Mouse (Mus musculus) T-helper 1 cell (primary cell): ENCODE measurements around the gene Taf6l.

Experiments used
- in situ Hi-C: fragments of 300-600 bp; cut with MboI, MseI; formaldehyde crosslinking; loops from one replicate; pipeline ENCODE4 v1.15.1; 2025; ENCODE audit warnings: high pct_unique_total_duplicates

Gene Taf6l

DNA sequence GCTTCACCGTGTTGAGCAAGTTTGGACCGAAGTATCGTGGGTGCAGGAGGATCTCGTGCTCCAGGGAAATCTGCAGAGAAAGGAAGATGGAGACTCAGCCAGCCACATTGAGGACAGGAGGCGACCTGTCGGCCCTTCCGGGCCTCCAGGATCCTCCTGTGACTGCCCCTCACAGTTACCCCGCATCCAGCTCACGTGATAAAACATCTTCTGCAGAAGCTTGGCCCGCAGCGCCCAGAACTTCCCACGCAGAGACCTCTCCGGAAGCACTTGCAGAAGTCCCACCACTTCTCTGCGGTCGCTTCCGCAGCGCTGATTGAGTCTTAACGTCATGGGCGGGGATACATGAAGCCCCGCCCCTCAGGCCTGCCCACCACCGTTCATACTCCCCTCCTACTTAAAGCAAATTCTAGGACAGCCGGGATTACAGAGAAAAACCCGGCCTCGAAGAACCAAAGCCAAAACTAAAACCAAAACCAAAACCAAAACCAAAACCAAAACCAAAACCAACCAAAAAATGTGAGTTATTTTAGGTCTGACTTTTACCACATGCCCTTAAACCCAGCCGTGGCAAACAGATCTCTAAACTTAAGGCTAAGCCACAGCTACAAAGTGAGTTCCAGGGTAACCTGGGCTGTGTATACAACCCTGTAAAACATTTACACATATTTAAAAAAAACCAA, 12.2 kb upstream of the Taf6l start, which contains the start of gene Polr2g:
Gene Polr2g, minus strand, starts transcription at position 314 of the 683 bp plus-strand sequence.
- in situ Hi-C loops = no loop called here

GRCm38 (mm10) chr19:8790171-8790570, 4.0 kb upstream of the Taf6l start:
- in situ Hi-C loops = no loop called here

- in situ Hi-C loops = no loop called here
Measured at GRCm38 (mm10) chr19:8789171-8789570, 3.0 kb upstream of the Taf6l start.

GRCm38 (mm10) chr19:8788521-8788920, 2.3 kb upstream of the Taf6l start:
- in situ Hi-C loops = no loop called here

GRCm38 (mm10) chr19:8774951-8775421, 11.2 kb downstream of the Taf6l start:
- in situ Hi-C loops = loop anchor here (5.0 to 25.0 kb wide), 2 partner anchors 42 to 1962 kb away; partner anchors contain the start of genes Cd5 and Ttc9c

DNA sequence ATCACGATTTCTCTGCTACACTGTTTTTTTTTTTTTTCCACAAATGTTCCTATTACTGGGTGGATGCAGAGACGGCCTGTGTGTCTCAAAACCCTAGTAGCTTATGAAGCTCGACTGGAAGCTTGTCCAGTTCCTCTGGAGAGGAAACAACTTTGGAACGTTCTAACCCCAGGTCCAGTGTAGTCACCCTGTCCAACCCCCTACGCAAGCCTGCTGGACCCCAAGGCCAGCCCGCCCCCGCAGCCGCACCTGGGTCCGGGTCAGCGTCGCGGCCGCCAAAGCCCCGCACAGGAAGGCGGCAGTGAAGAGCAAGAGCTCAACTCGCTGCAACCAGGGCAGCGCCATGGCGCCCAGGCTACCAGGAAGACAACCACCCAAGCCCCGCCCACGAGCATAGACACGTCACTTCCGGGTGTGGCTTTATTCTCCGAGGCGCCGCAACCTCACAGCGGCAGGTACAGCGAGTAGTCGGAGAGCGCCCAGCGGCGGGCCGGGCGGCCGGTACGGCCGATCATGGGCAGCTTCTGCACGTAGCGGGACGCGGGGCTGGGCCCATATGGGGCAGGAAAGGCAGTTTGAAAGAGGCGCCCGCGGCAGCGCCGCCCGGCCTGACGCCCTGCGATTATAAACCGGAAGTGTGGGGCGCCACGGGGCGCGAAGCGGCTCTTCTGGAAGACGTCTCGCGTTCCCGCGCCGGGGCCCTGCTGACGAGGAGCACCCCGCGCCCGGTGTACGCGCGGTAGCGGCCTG, 12.0 kb downstream of the Taf6l start, which contains the start of gene Tmem179b:
Gene Tmem179b, minus strand, starts transcription at position 382 of the 750 bp plus-strand sequence.
- in situ Hi-C loops = loop anchor here (25.0 kb wide), 1 partner anchor 1963 kb away; the partner anchor contains the start of gene Cd5

DNA sequence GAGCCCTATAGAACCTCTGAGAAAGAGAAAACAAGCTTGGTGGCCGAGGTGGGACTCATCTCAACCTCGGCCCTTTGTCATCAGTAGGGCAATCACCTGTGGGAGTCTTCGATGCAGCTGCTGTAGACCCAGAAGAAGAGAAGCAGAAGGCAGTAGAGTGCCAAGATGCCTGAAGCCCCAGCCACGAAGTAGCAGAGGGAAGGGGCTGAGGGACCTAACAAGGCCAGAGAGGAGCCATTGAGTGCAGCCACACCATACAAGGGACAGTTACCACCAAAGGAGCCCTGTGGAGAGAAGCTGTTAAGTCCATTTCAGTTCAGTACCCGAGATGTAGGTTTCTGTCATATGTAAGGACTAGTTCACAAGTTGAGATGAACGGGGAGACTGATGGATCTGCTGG, 12.8 kb downstream of the Taf6l start:
- in situ Hi-C loops = loop anchor here (25.0 kb wide), 1 partner anchor 1964 kb away; the partner anchor contains the start of gene Cd5

DNA sequence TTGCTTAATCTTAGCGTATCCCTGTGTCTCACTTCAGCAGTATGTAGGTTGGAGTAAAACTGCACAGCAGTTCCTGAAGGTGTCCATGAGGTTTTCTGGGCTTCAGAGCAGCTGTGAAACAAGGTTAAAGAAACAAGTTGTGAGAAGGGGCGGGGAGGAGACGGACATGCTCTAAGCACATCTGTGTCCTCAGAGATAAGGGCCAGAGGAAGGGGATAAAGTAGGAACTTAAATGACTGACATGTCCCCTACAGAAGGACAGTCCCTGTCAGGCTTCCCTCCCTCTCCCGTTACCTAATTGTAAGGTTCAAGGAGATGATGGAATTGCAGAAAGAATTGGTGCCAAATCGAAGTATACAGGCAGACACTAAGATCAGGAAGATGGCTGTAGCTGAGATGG, 13.2 kb downstream of the Taf6l start:
- in situ Hi-C loops = loop anchor here (25.0 kb wide), 1 partner anchor 1964 kb away; the partner anchor contains the start of gene Cd5

DNA sequence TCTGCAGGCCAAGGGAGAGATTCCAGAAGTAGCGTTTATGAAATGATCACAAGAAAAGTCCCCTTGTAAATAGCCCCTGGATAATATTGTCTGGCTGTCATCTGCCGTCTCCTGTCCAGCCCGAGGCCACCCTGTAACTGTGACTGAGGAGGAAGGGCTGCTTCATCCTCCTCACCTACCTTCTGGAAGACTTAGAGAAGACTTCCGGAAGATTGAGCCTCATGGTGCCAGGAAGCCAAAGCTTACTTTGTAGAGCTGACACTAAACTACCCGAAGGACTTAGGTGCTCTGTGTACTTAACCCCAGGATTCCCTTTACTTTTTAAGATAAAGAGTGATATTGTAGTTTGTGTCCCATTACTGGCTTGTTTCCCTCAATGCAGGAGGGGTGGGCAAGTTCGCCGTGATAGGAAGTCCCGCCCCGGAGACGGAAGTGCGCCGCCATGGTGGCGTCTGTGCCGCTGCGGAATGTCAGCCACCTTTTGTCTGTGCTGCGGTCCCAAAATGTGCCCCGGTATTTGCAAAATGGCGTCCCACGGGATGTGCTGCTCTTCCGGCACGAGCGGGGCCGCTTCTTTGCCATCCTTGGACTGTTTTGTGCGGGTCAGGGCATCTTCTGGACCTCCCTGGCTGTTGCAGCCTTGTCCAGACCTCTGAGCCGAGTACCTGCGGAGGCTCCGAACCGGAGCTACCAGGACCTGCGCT, 15.5 kb downstream of the Taf6l start, which contains the start of gene Tmem223:
Gene Tmem223, plus strand, starts transcription at position 430 of the 704 bp plus-strand sequence.
- in situ Hi-C loops = loop anchor here (25.0 kb wide), 1 partner anchor 1967 kb away; the partner anchor contains the start of gene Cd5

DNA sequence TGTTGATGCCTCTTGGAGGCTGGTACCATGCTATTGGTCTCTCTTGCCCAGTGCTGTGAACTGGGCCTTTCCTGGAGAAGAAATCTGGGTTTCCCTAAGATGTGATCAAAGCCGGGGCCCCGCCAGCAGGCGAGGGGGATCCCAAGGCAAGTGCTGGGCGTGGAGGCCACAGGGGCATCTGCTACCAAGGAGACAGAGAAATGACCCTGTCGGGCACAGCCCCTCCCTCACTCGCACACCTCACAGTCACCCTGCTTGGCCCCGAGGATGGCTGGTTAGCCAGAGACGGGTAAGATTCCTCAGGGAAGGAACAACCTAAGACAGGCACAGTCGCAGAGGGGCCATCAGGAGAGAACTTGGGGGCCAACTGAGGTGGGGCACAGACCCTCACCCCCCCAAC, 20.7 kb downstream of the Taf6l start:
- in situ Hi-C loops = loop anchor here (25.0 kb wide), 1 partner anchor 1972 kb away; the partner anchor contains the start of gene Cd5

- in situ Hi-C loops = loop anchor here (25.0 kb wide), 1 partner anchor 1974 kb away; the partner anchor contains the start of gene Cd5
Measured at GRCm38 (mm10) chr19:8763276-8763675, 22.9 kb downstream of the Taf6l start.

- in situ Hi-C loops = loop anchor here (25.0 kb wide), 1 partner anchor 1977 kb away; the partner anchor contains the start of gene Cd5
Measured at GRCm38 (mm10) chr19:8760757-8761156, 25.5 kb downstream of the Taf6l start.

- in situ Hi-C loops = loop anchor here (5.0 to 25.0 kb wide), 2 partner anchors 63 to 1978 kb away; partner anchors contain the start of genes Cd5 and Hnrnpul2
Measured at GRCm38 (mm10) chr19:8758899-8759298, 27.3 kb downstream of the Taf6l start.

DNA sequence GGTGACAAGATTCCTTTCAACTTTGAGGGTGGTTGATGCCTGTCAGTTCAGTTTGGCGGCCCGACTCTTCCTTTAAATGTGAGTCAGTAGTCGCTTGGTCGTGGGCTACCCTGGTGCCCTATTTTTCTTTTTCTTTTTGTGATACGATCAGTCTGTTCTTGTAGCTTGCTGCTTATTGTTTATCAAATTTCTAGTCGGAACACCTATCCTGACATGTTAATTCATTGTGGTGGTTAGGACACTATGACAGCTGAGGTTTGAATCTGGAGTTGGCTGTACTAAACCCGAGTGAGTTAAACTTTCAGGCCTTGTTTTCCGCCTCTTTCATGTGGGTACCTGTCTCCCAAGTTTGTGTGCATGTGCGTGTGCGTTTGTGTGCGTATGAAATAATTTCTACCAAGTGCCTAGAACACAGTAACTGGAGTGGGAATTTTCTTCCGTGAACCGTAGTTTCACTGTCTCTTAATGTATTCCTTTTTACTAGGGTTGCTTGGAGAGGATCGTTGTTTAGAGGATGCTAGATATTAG, 28.7 kb downstream of the Taf6l start:
- in situ Hi-C loops = loop anchor here (5.0 to 25.0 kb wide), 2 partner anchors 65 to 1980 kb away; partner anchors contain the start of genes Cd5 and Hnrnpul2

DNA sequence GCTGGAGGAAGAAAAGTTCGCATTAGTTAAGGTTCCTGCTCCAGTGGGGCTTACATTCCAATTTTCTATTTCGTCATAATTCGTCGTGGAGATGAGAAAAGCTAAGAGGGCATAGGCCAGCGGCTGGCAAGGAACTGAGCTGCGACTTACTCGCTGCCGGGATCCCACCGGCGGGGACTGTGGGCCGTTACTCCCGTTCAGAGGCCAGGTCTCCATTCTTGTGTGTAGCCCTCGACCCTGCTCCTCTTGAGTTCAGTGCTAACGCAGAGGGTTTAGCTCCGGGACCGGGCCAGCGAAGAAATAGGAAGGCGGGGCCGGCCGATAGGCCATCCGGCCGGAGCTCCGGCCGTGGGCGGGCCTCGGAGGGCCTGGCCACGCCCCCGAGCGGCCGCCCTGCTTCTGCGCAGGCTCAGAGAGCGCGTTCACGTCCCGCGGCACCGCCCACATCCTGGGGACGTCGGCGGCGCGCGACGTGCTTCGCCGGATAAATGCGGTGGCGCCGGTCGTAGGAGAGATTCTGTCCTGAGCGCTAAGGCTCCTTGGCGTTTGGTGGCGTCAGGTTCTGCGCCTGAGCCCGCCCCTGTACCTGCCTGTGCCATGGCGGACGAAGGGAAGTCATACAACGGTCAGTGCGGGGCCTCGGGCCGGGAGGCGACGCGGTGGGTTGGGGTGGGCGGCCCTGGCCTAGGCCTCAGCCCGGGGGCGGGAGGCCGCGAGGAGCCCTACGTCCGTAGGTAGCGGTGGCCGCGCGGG, 29.4 kb downstream of the Taf6l start, which contains the start of gene Nxf1:
Gene Nxf1, plus strand, starts transcription at position 439 of the 753 bp plus-strand sequence.
- in situ Hi-C loops = loop anchor here (5.0 to 25.0 kb wide), 2 partner anchors 65 to 1980 kb away; partner anchors contain the start of genes Cd5 and Hnrnpul2

DNA sequence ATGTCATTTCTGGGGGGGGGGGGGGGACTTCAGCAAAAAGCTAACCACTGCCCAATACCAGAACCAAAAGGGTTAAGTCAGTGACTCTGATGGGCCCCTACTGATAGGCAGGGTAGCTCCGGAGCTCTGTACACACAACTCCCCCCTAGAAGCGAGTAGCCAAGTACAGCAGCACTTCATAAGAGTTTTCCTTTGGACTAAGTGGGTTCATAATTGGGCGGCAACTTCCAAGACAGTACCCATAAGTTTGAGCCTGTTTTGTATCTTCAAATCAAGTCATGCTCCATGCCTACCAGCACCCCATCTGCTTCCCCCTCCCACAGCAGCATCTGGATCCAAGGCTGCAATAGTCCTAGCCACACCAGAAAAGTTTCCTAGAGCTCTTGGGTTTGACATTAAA, 30.6 kb downstream of the Taf6l start:
- in situ Hi-C loops = loop anchor here (5.0 to 25.0 kb wide), 2 partner anchors 67 to 1982 kb away; partner anchors contain the start of genes Cd5 and Hnrnpul2

GRCm38 (mm10) chr19:8747368-8747767, 38.8 kb downstream of the Taf6l start:
- in situ Hi-C loops = loop anchor here (25.0 kb wide), 1 partner anchor 1710 kb away; the partner anchor contains the start of gene Stip1

DNA sequence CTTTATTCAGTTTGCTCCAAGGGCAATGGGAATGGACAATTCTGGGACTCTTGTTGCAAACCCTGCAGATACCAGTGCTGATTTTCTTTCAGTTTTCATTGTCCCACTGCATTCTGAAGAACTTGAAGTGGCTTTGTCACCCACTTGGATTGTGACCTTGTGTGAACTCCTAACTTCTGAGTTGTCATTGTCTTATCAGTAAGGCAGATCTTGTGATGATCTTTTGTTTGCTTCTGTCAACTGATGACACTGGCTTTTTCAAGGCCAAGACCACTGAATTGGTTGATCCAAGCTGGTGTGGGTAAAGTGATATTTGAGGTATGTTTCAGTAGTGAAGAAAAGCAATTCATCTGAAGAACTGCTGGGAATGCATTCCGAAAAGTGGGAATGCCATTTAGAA, 40.8 kb downstream of the Taf6l start:
- in situ Hi-C loops = loop anchor here (25.0 kb wide), 1 partner anchor 1708 kb away; the partner anchor contains the start of gene Stip1

DNA sequence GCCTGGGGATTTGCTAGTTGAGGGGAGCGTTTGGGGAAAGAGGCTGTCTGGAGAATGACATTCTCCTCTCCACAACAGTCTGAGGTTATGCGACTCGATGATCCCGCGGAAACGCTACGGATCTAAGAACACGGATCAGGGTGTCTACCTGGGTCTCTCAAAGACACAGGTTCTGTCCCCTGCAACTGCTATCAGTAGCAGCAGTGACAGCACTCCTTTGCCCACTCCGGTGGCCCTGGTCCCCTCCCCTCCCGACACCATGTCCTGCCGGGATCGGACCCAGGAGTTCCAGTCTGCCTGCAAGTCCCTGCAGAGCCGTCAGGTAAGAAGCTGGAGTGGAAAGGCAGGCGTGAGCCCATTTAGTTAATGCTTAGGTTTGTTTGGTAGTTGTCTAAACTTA, 44.0 kb downstream of the Taf6l start:
- in situ Hi-C loops = loop anchor here (25.0 kb wide), 1 partner anchor 1705 kb away; the partner anchor contains the start of gene Stip1
